Mouse (Mus musculus) natural killer cell, adult 2 months (primary cell): ENCODE results near the gene Olfr1278.
"Not testable (repeated sequence)": the region's sequence is repeated elsewhere in the genome, so short reads cannot be mapped to it uniquely, and the experiment has no call there.

ENCODE experiments used
- DNase-seq, 2 experiments: peaks; one replicate each; pipeline ENCODE4 v3.0.0; 2022; ENCODE audit warnings: low spot score in 2 of 2

Olfr1278 gene

DNA sequence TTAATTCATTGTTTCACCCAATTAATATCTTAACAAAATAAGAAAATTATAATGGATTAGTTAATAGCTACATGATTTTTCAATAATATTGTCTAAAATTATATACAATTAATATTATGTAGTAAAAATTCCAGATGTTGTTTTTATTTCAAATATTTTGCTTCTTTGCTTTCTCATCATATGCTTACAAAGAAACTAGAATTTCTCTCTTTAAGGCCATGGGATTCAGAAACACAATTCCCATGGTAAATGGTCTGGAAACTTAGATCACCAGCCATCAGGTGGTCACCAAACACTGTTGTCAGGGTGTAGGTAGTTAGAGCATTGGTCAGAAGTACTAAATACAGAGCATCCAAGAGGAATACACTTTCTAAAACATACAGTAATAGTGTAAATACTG, at the start of gene Olfr1278:
Gene Olfr1278, plus strand, starts transcription at position 301 of the 400 bp plus-strand sequence.
- no peak for DNase-seq

DNA sequence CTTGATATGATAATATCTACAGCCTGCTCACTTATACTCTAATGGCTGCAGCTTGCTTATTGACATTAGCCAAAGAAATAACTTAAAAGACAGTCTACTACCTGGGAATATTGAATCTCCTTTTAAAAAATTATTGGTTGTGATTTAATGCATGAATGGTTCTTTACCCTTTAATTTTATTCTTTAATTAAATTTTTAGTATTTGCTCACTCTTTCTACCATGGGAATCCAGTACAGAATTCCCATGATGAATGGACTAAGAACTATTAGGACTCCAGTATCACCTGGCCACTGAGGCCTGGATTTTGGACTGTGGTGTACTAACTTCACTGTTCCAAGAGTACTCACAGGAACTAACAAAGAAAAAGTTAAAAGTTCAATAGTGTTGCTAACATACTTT, 35.7 kb upstream of the Olfr1278 start, which contains the start of gene Olfr1276:
Gene Olfr1276, plus strand, starts transcription at position 301 of the 400 bp plus-strand sequence.
- no peak for DNase-seq

DNA sequence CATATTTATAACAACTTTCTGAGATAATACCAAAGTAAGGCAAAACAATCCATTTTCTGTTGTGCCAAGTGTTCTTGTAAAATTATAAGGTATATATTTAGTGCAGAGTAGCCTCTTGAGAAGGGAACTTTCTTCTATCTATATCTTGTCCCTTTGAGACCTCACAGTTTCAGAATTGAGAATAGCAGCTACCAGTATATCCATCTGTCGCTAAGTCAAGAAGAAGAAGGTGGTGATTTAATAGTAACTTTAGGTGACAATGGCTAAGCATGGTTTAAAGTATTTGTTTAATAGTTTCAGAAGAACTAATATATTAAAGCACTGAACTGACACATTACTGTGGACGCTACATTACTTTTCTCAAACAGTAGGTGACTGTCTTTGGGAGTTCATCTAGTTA, 15.9 kb upstream of the Olfr1278 start, which contains the start of gene Olfr1277:
Gene Olfr1277, minus strand, starts transcription at position 101 of the 400 bp plus-strand sequence.
- no peak for DNase-seq

DNA sequence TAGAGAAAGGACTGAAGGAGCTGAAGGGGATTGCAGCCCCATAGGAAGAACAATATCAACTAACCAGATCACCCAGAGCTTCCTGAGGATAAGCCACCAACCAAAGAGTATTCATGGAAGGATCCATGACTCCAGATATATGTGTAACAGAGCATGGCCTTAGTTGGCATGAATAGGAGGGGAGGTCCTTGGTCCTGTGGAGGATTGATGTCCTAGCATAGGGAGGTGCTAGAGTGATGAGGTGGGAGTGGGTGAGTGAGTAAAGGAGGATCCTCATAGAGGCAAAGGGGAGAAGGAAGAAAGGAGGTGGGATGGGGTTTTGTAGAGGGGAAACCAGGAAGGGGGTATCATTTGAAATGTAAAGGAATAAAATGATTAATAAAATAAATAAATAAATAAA, 8.6 kb downstream of the Olfr1278 start:
- no peak for DNase-seq

DNA sequence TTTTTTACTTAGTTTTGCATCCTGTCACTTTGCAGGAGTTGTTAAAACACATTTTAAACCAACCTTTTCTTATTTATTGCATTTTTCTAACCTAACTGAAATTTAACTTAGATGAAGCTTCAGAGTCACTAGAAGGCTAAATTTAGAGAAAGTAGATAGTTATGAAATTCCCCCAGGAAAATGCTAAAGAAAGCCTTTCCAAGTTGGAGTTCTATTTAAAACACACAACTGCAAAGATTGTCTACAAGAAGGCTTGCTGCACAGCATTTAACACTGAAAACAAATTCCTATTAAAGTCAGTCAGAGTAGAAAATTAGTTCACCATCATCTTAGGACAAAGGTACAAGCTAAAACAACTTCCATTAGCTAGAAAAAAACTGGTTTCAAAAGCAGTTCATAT, 10.4 kb downstream of the Olfr1278 start, which contains the start of gene Olfr1279:
Gene Olfr1279, plus strand, starts transcription at position 262 of the 400 bp plus-strand sequence.
- no peak for DNase-seq

DNA sequence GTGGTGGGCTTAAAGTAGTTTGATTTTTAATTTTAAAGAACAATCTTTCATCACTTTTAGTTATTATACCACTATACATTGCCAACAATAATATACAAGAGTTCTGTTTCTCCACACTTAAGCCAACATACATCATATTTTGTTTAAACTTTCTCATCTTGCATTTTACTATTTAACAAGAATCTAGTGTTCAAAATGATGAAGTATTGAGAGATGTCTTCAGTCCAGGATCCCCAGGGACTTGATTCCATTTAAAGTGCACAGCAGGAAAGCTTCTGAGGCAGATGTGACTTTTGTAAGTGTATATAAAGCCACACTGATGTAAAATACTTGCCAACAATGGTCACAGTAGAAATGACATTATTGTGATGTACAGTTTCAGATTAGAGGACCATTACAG, 23.8 kb downstream of the Olfr1278 start, which contains the start of gene Olfr1280:
Gene Olfr1280, plus strand, starts transcription at position 301 of the 400 bp plus-strand sequence.
- no peak for DNase-seq

DNA sequence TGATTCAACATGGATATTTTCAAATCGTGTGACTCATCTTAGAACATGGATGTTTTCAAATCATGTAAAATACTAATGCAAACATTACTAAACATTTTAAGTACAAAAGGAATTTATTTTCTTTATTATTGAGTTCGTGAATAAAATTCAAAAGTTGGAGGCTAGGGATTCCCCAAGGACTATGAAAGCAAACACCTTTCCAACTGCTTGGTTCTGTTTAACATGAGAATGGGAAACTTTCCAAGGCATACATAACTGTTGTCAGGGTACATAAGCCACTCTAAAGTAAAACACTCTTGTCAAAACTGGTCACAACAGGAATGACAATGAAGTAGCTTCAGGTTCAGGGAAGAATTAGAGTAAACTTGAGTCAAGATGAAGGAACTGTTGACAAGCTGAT, 36.3 kb downstream of the Olfr1278 start, which contains the start of gene Olfr1281:
Gene Olfr1281, plus strand, starts transcription at position 301 of the 400 bp plus-strand sequence.
- DNase-seq = no peak

DNA sequence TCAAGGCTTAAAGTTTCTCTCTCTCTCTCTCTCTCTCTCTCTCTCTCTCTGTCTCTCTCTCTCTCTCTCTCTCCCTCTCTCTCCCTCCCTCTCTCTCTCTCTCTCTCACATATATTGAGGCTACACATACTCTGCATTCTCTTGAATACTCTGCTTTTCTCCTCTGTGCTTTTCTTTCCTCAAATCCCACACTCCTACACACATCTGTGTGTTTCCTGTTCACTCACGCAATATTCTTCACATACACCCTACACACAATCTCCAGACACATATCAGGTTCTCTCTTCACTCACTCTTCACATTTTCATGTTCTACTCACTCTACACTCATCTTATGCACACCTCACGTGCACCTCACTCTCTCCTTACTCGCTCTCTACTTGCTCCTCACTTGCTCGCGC, 43.8 kb downstream of the Olfr1278 start:
- not testable (repeated sequence) for DNase-seq

DNA sequence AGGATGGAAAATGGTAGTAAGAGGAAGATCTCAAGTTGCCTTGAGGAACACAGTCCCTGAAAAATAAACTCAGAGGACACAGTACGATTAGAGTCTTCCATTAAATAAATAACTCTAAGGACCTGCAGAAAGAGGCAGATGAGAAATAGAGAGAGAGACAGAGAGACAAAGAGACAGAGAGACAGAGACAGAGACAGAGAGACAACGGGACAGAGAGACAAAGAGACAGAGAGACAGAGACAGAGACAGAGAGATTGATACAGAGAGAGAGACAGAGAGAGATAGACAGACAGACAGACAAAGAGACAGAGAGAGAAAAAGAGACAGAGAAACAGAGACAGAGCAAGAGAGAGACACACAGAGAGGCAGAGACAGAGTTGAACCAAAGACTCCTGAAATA, 46.0 kb downstream of the Olfr1278 start, which contains the start of gene Olfr1282:
Gene Olfr1282, minus strand, starts transcription at position 101 of the 400 bp plus-strand sequence.
- no peak for DNase-seq
